Mouse (Mus musculus) left cerebral cortex, postnatal 14 days (tissue): ENCODE results near the gene Fnip2. TPM values are rescaled to one million over a fixed set of nuclear protein-coding genes. Genes with fewer than 3 reads are reported as not detected.
A peak's percentile ranks its signal among the peaks of the same experiment; 100 is the strongest.

ENCODE experiments used
- DNase-seq, 2 experiments: peaks; one replicate each; pipeline ENCODE4 v3.0.0; 2021 to 2022; ENCODE audit warnings: low spot score in 2 of 2, mixed read lengths in 1 of 2
- intact Hi-C: fragments of 180-260 bp; cut with DNase I; formaldehyde crosslinking; loops from one replicate; pipeline ENCODE4 v1.15.1; 2025
- total RNA-seq, 2 experiments: library from RNA; stranded (reverse); gene quantifications; 2 replicates each; pipeline ENCODE4 v1.2.3; 2021

Fnip2 gene
- total RNA-seq, 2 experiments from 2014 or later, result 16.5 to 20.9 TPM

DNA sequence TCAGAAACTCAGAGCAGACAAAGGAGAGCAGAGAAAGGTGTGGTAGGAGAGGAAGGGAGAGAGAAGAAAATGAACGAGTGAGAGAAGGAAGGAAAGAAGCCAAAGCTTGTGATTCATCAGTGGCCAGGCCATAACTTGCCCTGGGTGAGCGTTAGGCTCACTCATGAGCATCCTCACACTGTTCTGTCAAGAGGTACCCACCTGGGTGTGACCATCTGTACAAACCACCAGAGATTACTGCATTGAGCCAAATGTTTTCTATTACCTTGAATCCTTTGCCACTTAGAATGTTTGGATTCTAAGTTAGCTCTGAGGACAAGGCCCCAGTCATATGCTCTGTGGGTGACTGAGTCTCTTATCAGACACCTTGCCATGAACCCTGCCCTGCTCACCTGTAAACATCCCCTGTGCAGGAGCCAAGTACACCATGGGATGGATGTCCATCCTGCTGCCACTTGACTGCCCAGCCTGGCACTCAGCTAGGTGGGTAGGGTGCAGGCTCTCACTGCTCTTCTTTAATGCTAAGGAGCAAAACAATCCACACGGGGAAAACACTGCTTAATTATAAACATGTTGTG lies 29.9 kb downstream of the Fnip2 start:
- intact Hi-C loops, result no loop called here
- DNase-seq, result no peak

DNA sequence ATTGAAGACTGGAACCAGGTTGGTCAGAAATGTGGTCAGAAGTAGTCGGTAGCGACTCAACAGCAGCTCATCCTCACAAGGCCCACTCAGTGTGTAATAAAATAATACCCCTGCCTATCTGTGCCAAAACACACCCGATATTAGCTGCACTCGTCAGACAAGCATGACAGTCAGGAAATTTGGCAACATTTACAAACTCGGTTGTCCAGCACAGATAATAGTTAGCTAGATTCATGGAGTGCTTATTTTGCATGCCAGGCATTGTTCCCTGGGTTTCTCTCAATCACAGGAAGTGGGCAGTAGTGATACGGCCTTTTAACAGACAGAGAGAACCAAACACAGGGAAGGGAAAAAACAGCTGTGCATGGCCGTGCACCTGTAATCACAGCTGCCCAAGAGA lies 30.6 kb downstream of the Fnip2 start:
- no peak for DNase-seq
- intact Hi-C loops, result no loop called here

DNA sequence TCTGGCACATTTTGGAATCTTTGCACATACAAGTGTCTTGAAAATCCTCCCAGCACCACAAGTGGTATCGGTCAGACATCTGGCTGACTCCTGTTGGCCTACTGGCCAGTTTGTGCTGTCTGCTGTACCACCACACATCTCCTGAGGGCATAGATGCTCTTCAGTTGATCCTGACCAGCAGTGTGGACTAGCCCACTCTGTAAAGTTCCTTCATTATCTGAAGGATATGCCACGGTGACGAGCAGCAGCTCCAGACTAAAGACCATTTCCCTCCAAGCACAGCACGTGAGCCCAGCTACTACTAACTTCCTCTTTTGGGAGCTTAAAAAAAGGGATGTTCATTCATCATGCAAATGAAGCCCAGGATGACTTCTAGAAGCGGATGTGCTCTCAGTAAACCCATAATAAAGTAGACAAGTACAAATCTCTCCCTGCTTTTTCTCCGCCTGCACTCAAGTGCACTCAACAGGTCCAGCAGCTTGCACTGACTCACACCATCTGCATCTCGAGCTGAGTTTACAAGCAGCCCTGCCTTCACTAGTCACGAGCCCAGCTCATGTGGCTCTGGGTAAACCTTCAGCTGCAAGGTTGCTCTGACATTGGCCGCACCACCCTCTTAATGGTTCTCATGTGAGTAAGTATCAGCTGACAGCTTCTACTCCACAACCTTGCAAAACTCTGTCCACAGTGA lies 35.9 kb downstream of the Fnip2 start:
- DNase-seq, result peak; percentile 63 to 87
- intact Hi-C loops, result no loop called here

DNA sequence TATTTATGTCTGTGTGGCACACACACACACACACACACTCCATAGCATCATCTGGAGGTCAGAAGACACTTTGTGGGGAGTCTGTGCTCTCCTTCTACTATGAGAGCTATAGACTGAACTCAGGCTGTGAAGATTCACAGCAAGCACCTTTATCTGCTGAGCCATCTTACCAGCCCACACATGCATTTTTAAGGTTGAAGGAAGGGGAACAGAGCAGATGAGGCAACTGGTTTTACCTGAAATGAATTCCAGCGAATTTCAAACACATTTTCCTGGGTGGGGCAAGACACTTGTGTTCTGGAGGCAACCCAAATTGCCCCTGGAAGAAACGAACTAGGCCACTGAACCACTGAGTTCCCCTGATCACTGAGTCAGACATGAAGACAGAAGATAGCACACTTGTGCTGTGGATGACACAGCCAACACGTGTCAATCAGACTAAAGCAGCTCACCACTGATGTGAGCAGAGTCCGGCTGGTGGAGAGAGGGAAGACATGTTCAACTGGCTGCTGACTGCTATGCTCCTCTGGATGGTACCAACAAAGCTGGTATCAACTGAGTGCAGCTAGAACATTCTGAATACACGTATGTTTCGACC lies 38.0 kb downstream of the Fnip2 start:
- intact Hi-C loops, result no loop called here
- DNase-seq, result no peak

DNA sequence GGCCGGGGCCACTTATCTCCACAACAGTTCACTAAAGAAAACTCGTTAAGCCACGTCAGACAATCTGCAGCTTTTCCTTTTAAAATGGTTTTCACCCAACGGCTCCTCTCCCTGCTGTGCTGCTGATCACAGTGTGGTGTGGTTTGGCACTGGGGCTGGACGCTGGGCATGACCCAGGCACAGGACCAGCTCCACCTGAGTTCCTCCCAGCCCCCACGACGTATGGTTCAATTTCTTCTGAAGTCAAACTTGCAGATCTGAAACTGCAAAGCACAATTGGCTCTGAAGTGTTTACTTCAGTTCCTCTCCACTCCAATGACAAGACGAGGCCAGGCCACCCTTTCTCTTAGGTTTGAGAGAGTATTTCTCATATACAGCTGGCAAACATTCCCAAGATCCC lies 39.1 kb downstream of the Fnip2 start:
- intact Hi-C loops, result no loop called here

DNA sequence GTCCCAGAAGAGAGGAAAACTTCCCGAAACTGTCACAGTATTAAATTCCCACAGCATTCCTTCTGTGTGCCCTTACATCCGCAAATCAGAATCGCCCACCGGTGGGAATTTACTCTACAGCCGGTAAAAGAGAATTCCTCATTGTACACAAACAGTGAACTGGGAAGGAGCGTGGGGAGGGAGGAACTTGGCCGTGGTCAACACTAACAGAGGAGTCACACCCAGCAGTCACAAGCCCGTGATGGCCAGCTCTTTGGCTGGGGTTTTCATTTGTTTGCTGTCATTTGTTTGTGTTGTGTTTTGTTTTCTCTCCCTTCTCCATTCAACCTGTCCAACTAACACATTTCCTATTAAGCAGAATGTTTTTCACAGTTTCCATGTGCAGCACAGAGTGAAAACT lies 39.7 kb downstream of the Fnip2 start:
- DNase-seq, result no peak
- intact Hi-C loops, result no loop called here

More for the DNA sequence above, 39.1 kb downstream of the Fnip2 start:
- no peak for DNase-seq

DNA sequence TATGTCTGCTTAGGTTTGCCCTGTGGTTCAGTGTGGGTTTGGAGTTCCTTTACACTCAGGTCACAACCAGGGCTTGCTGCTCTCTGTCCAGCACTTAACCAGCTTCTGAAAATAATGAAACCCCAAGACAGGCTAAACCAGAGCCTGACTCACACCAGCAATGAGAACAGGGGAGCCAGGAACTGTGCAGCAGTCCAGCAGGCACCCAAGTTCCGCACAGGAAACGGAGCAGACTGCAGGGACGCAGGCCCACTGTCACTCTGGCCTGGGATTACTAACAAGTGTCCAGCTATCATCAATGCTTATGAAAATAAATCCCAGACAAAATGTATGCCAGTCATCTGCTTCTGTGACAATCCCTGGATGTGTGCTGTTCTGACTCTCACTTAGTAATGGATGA lies 40.1 kb downstream of the Fnip2 start:
- DNase-seq, result no peak
- intact Hi-C loops, result no loop called here

DNA sequence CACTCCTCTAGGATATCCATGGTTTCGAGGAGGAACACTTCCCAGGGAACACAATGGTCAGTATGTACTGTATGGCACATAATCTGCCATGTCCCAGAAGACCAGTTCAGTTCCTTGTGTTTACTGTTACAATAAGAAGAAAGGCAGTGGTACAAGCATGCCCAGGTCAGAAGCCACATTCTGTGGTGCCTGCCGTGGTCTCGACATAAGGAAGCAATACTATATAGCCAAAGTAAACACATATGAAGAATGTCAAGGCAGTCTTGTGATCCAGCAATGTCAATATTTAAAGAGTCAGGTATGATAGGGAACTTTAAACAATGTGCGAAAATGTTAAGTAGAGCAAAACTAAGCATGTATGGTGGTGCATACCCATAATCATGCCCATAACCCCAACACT lies 44.2 kb downstream of the Fnip2 start:
- DNase-seq, result no peak
- intact Hi-C loops, result no loop called here

DNA sequence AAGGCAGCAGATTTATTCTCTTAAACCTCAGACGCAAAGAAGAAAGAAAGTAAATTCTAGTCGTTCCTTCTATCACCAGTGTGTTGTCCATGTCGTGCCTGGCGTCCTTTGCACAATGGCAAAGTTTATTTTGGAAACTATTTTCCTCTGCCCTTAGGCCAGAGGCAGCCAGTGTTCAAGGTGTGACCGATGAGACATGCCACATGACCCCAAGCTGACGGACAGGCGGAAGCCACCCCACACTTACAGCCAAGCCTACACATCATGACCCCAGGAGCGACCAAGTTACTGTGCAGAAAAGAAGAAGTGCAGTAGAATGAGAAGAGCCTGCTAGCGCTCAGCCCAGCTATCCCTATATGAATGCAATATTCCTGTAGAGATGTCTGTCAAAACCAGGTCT lies 47.7 kb downstream of the Fnip2 start:
- intact Hi-C loops, result no loop called here
- DNase-seq, result no peak

DNA sequence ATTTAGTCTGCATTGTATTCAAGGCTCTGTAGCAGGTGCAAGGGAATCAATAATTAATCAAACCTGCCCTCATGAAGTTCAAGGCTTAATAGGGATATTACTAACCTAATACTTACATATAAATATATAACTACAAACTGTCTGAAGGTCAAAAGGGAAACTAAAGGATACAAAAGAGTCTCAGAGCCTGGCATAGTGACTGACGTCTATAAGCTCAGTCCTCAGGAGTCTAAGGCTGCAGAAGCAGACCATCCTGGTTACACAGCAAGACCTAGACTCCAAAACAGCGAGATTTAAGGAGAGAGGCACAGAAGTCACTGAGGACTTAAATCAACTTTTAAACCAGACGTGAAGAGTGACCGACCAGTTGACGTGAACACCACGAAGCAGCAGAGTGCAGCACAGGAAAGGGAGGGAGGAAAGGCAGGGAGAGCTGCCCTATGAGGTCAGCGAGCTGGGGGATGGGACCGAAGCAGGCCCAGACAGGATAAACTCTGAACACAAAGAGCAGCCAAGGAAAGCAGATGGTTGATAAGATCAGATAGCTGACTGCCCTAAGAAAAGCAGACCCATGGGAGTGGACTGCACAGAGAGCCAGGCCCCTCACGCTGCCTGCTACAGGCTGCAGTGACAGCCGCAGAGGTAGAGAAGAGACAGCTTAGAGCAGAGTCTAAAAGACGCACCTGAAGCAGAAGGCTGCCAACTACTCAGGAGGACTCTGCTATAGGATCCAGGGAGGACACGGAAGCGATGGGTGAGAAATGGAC lies 48.7 kb downstream of the Fnip2 start:
- intact Hi-C loops, result loop anchor here (1.0 kb wide), 1 partner anchor 48 kb away; the partner anchor contains the start of gene Fnip2
- no peak for DNase-seq

DNA sequence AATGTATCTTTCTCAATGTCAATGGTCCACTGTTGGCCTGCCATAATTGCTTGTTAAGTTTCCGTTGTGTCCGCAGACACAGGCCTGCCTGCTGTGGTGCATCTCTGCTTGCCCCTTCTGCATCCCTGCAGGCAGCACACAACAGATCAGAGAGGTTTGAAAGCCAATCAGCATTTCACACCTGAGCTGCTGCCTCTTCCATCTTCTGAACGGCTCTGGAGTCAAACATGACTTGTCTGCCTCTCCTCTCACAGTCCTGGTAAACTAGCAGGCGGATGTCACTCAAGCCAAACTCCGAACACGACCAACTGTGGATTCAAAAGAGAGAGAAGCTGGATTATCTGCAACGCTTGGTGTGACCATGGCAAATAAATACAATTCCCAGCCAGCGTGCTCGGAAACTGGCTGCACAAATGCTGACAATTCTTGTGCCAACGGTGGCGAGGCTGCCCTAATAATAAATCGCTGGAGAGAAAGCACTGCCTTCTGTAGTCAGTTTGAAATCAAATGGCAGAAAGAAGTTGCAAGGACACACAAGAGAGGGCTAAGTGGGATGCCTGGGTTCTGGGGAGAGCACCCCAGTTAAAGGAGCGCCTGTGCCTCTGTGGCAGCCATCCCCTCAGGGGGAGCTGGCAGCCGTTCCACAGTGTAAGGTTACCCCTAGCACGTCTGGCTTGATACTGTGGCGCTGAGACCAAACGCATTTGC lies 49.6 kb downstream of the Fnip2 start:
- intact Hi-C loops, result loop anchor here (1.0 kb wide), 1 partner anchor 49 kb away; the partner anchor contains the start of gene Fnip2
- DNase-seq, result no peak

DNA sequence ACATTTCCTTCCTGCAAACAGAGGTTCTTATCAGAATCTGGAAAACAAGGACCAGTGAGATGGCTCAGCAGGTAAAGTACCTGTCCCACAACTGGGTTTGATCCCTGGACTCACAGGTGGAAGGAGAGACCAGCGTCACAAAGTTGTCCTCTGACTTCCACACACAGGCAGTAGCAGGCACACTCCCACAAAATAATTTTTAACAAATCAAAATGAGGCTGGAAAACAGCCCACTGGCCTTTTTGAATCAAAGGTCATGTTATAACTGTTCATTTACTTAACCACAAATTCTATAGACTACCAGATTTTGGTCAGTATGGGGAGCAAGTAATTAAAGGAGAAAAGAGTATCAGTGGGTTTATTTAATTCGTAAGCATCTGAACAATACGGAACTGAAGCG lies 50.6 kb downstream of the Fnip2 start:
- intact Hi-C loops, result no loop called here

DNA sequence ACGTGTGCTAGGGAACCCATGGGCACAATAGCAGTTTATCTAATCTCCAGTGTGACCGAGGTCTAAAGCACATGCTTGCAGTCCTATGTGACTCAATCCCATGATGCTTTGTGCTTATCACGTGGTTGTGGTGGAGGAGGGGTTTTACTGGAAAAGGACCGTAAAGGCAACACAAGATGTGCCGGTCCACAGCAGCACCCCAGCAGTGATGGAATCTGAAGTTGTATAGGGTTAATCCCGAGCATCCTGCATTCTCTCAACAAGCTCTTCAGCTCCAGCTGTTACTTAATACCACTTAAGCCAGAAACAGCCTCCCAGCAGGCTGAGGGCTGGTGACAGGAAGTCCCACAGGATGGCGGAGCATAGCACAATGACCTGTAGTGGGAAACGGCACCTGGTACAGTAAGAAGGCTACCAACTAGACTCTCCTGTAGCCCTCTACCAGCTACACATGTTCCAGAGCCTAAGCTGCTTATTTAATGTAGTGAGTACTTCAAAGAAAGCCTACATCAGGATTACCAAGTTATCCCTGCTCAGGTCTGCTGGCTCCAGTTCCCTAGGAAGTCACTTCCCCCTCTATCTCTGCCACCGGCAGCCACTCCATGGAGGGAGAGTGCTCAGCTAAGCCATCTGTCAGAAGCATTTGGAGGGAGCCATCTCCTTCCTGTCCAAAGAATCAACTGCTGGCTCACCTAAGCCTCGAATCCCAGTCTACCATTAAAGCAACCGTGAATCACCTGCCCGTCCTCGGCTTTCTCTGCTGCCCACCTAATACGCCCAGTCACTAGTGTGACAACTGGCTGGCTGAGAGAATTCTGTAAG lies 51.3 kb downstream of the Fnip2 start:
- no peak for DNase-seq
- intact Hi-C loops, result no loop called here

More for the DNA sequence above, 50.6 kb downstream of the Fnip2 start:
- no peak for DNase-seq

DNA sequence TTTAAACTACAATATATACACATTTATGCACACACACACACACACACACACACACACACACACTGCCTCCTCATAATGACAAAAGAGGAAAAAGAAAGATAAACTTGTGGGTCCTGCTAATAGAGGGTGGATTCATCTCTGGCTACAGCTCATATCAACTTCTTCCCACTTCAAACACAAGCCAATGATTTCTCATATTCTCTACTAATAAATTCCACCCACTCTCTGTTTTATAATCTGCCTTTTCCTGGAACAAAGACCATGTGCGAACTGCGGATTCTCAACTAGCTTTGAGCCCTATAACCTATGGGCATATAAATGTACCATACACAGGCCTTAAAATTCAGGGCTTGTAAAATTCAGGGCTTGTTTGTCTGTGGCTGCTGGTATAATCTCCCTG lies 53.3 kb downstream of the Fnip2 start:
- intact Hi-C loops, result no loop called here
- DNase-seq, result no peak

DNA sequence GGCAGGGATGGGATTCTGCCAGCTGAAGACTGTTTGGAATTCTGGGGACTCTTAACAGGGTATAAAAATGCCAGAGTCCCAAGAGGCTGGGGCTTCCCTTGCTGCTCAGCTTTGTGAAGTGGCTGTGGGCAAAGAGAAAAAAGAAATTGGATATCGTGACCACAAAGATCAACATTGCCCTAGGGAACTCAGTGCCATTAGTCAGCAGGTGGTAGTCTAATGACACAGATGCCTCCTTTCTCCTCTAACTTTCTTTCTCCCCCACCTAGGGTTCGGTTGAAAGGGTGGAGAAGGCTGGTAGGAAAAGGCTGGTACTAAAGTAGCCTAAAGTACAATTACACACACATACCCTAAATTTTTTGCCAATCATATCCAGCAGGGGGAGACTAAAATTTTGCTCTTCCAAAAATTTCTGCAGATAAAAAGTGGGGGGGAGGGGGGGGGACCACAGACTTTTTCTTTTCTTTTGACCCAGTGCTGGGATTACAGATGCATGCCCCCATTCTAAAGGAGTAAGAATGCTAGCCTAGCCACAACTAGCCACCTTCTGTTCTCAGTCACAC lies 66.3 kb downstream of the Fnip2 start:
- no peak for DNase-seq
- intact Hi-C loops, result loop anchor here (5.0 kb wide), 1 partner anchor 86 kb away; no protein-coding TSS in a partner anchor

DNA sequence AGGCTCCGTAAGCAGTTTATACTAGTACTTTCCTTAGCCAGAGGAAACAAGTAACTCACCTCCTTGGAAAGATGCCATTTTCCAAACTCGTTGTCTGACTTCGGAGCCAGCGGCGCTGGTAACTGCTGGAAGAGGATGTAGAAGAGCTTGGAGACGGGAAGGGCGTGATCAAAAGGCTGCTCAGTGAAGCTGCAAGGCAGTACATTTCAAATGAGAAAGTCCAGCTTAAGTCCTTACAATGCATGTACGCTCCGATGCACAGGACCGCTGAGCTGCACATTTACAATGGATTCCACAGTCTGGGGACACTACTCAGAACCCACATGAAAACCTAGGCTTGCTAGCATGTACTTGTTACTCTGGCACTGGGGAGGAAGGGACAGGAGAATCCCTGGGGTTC lies 67.3 kb downstream of the Fnip2 start:
- DNase-seq, result no peak
- intact Hi-C loops, result loop anchor here (5.0 kb wide), 1 partner anchor 87 kb away; no protein-coding TSS in a partner anchor

DNA sequence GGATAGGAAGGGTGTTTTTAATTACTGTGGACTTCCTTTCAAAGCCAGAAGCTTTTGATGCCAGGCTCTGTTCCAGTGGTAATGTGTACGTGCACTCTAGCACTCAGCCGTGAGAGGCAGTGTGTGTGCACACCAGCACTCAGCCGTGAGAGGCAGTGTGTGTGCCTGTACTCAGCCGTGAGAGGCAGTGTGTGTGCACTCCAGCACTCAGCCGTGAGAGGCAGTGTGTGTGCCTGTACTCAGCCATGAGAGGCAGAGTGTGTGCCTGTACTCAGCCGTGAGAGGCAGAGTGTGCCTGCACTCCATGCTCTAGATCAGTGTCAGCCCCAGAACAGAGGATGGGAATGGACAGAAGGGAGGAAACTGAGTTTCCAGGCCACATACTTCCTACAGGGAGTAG lies 70.9 kb downstream of the Fnip2 start:
- no peak for DNase-seq
- intact Hi-C loops, result loop anchor here (5.0 to 10.0 kb wide), 2 partner anchors 294 to 542 kb away; no protein-coding TSS in a partner anchor

DNA sequence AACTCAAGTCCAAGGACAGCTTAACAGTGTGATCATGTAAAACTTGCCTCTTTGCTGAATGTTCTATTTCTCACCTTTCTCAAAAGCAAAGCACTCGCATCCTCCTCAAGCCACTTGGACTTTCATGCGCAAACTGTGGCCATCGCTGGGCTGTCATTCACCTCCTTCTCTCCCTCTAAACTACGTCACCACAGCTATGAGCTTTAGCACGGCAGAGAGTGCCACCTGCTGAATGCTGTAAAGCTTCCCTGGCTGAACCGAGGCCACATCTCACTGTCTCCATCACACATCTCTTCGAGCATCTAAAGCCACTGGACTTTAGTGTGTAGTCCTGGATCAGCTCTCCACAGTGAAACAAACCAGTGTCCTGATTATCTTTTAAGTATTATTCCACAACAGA lies 72.4 kb downstream of the Fnip2 start:
- DNase-seq, result peak; percentile 43 to 58
- intact Hi-C loops, result loop anchor here (5.0 to 10.0 kb wide), 2 partner anchors 293 to 540 kb away; no protein-coding TSS in a partner anchor
